ENCODE assay signal across 8 mouse cellular contexts in genomic region chr10:99264301-99265010, GRCm38 (mm10). TPM values are rescaled to one million over a fixed set of nuclear protein-coding genes. Genes with fewer than 3 reads are reported as not detected.
DNase-seq lines count a peak whose midpoint lies in the region; ATAC-seq and TF ChIP-seq lines count a peak whose summit lies in the region.

No protein-coding gene starts in this region.

- H3K4me3 ChIP-seq in kidney, embryonic 14.5 days (ENCODE audit: low read length), result peak overlapping the region; percentile 89
- peak overlapping the region; percentile 58 for H3K4me3 ChIP-seq in thymus, adult 2 months (ENCODE audit: control insufficient read depth, insufficient read depth, low read length)

- no peaks in the 10 kb centered on the region for H3K27me3 ChIP-seq in kidney, embryonic 14.5 days (ENCODE audit: control insufficient read depth, insufficient read depth, low read length)
- no peaks in the 10 kb centered on the region for H3K27me3 ChIP-seq in thymus, adult 2 months (ENCODE audit: control insufficient read depth, insufficient read depth, low read length)

- H3K4me1 ChIP-seq in kidney, embryonic 14.5 days (ENCODE audit: control insufficient read depth, insufficient read depth, low read length), result peaks cover 29% of the 10 kb centered on the region
- peaks cover 23% of the 10 kb centered on the region for H3K4me1 ChIP-seq in thymus, adult 2 months (replicated peaks; ENCODE audit: control insufficient read depth, insufficient read depth, low read length)

- peak overlapping the region; percentile 96 for H3K9ac ChIP-seq in kidney, embryonic 14.5 days (ENCODE audit: low read depth, low read length)

- DNase-seq in right cerebral cortex, adult 2 months (ENCODE audit: low spot score in 2 of 2), result peak; percentile 42 to 44
- DNase-seq in right cerebral cortex, postnatal 10 days (ENCODE audit: low spot score in 2 of 2), result no peak
- peak; percentile 30 to 56 for DNase-seq in adrenal gland, postnatal 36 days
- DNase-seq in heart, adult 8-10 months (ENCODE audit: low spot score), result peak; percentile 18
- peak; percentile 52 to 53 for DNase-seq in lung, postnatal 4 days
- DNase-seq in thymus, adult 2 months, result peak; percentile 36
- no peak for DNase-seq in layer of hippocampus, adult 8-10 months (ENCODE audit: low spot score in 2 of 2)

- peak overlapping the region; percentile 83 for H3K4me2 ChIP-seq in kidney, embryonic 14.5 days (replicated peaks; ENCODE audit: low read depth, low read length)

- peak overlapping the region; percentile 99 for H3K27ac ChIP-seq in kidney, embryonic 14.5 days (ENCODE audit: low read depth, low read length)
- H3K27ac ChIP-seq in thymus, adult 2 months (ENCODE audit: control insufficient read depth, insufficient read depth, low read length), result peak overlapping the region; percentile 90

- no peaks in the 10 kb centered on the region for H3K9me3 ChIP-seq in kidney, embryonic 14.5 days (ENCODE audit: control insufficient read depth, low read length)

- no peak for TF ChIP-seq CTCF in thymus, adult 2 months (IDR thresholded peaks at IDR 0.05; ENCODE audit: borderline replicate concordance, control insufficient read depth, extremely low read depth, insufficient read depth, low read length, poor library complexity)

- peaks cover 16% of the 10 kb centered on the region; the same call in 1 of the 2 replicates for H3K36me3 ChIP-seq in kidney, embryonic 14.5 days (ENCODE audit: control insufficient read depth, insufficient read depth, low read length)
- no peaks in the 10 kb centered on the region for H3K36me3 ChIP-seq in thymus, adult 2 months (ENCODE audit: control insufficient read depth, insufficient read depth, low read length)

- no peak for TF ChIP-seq POLR2A in thymus, adult 2 months (IDR thresholded peaks at IDR 0.05; ENCODE audit: control insufficient read depth, extremely low read depth, insufficient read depth, low read length, poor library complexity)

- ATAC-seq in kidney, embryonic 14.5 days (ENCODE audit: low FRiP score, low TSS enrichment), result no peak

- under 1% methylated on average over 26 of the region's 26 CpGs for WGBS in kidney, embryonic 14.5 days
- 7% methylated on average over 26 of the region's 26 CpGs for WGBS in thymus, adult 2 months

RNA-seq across cellular contexts. Expression of gene Dusp6, which starts 1.4 kb away (rescaled TPM):
- total RNA-seq in adrenal gland, postnatal 36 days (2021), result 100 to 1,000 TPM in 1 of 2 experiments, 10 to 100 TPM in 1; 77.1 to 100 TPM
- 10 to 100 TPM; 12.9 to 18.7 (median 15.2) TPM for total RNA-seq in heart, adult 8-10 months (2022)
- polyA plus RNA-seq in kidney, embryonic 14.5 days (2014; fragmentation: Nextera tagmentation; extraction: Ambion mirVana), result 87.7 and 98.5 TPM in 2 replicates
- 43.9 and 46.1 TPM in 2 replicates for polyA plus RNA-seq in thymus, adult 2 months (2012; rRNA removed)
- total RNA-seq in layer of hippocampus, adult 8-10 months (2022), result 10 to 100 TPM; 61.1 to 93.4 (median 75.2) TPM

Comparison
In these comparisons a context has a peak if more than half of its experiments do, and no peak if none do; other contexts are left out.
1. DNase-seq: peak in right cerebral cortex, adult 2 months (2 of 2), adrenal gland, postnatal 36 days (2 of 2), heart, adult 8-10 months (single experiment), lung, postnatal 4 days (2 of 2) and thymus, adult 2 months (single experiment); none in right cerebral cortex, postnatal 10 days (0 of 2) and layer of hippocampus, adult 8-10 months (0 of 2).